Comparison of ENCODE assay signal across 8 mouse cellular contexts in genomic region chr4:89137542-89138360, GRCm38 (mm10). TPM values are rescaled to one million over a fixed set of nuclear protein-coding genes. Genes with fewer than 3 reads are reported as not detected.
A peak's percentile ranks its signal among the peaks of the same experiment; 100 is the strongest.
DNase-seq lines count a peak whose midpoint lies in the region; ATAC-seq and TF ChIP-seq lines count a peak whose summit lies in the region.

No protein-coding gene starts in this region.

- intact Hi-C loops in gastrocnemius, postnatal 14 days (cut with DNase I; ENCODE audit: low total_unique reads): no loop called here

- peak overlapping the region; percentile 87 for H3K4me2 ChIP-seq in liver, embryonic 11.5 days
- H3K4me2 ChIP-seq in midbrain, postnatal 0 days (ENCODE audit: low read depth, low read length, poor library complexity, severe bottlenecking): peak overlapping the region; percentile 89

- H3K27ac ChIP-seq in bone marrow macrophage, adult 2 months (ENCODE audit: insufficient read depth, low read depth, low read length): peak overlapping the region; percentile 65
- peak overlapping the region; percentile 67 for H3K27ac ChIP-seq in liver, embryonic 11.5 days (ENCODE audit: low read depth, low read length)
- no peak overlapping the region for H3K27ac ChIP-seq in midbrain, postnatal 0 days (ENCODE audit: low read depth, low read length)

- TF ChIP-seq POLR2A in bone marrow macrophage, adult 2 months (IDR thresholded peaks at IDR 0.05; ENCODE audit: borderline replicate concordance, low read depth, low read length): no peak

- no peaks in the 10 kb centered on the region for H3K36me3 ChIP-seq in liver, embryonic 11.5 days (ENCODE audit: control insufficient read depth, insufficient read depth, low read length)
- no peaks in the 10 kb centered on the region for H3K36me3 ChIP-seq in midbrain, postnatal 0 days (ENCODE audit: insufficient read depth, low read length)

- peak; percentile 49 for DNase-seq in ovary, postnatal 36 days (ENCODE audit: low spot score)
- DNase-seq in ovary, postnatal 14 days (ENCODE audit: low spot score): no peak
- DNase-seq in gastrocnemius, postnatal 14 days: peak; percentile 29
- DNase-seq in liver, embryonic 11.5 days (ENCODE audit: low spot score): no peak
- peak; percentile 51 for DNase-seq in midbrain, postnatal 0 days (ENCODE audit: low spot score)
- DNase-seq in thymus, postnatal 25 days: peak; percentile 79

- H3K27me3 ChIP-seq in liver, embryonic 11.5 days (replicated peaks; ENCODE audit: control insufficient read depth, insufficient read depth, low read length): no peaks in the 10 kb centered on the region
- H3K27me3 ChIP-seq in midbrain, postnatal 0 days (ENCODE audit: insufficient read depth, low read length): no peaks in the 10 kb centered on the region

- H3K9ac ChIP-seq in liver, embryonic 11.5 days (ENCODE audit: low read depth, low read length): peak overlapping the region; percentile 81
- H3K9ac ChIP-seq in midbrain, postnatal 0 days (replicated peaks; ENCODE audit: low read length, poor library complexity, severe bottlenecking): peak overlapping the region; percentile 65

- H3K9me3 ChIP-seq in liver, embryonic 11.5 days (ENCODE audit: control insufficient read depth, low read length): no peaks in the 10 kb centered on the region
- no peaks in the 10 kb centered on the region for H3K9me3 ChIP-seq in midbrain, postnatal 0 days (ENCODE audit: low read length)

- under 1% methylated on average over 35 of the region's 36 CpGs for WGBS in liver, embryonic 11.5 days
- under 1% methylated on average over 35 of the region's 36 CpGs for WGBS in midbrain, postnatal 0 days

- TF ChIP-seq CTCF in bone marrow macrophage, adult 2 months (IDR thresholded peaks at IDR 0.05; ENCODE audit: low read depth, low read length): no peak
- no peak for TF ChIP-seq CTCF in midbrain, postnatal 0 days (IDR thresholded peaks at IDR 0.05)

- peak; percentile 81 for ATAC-seq in inflammation-experienced regulatory T-cells, adult 6 months
- ATAC-seq in liver, embryonic 11.5 days (replicated peaks; ENCODE audit: low FRiP score): peak; percentile 64
- ATAC-seq in midbrain, postnatal 0 days (ENCODE audit: low FRiP score): peak; percentile 68

- peak overlapping the region; percentile 91 for H3K4me3 ChIP-seq in bone marrow macrophage, adult 2 months (ENCODE audit: insufficient read depth, low read length)
- H3K4me3 ChIP-seq in liver, embryonic 11.5 days (ENCODE audit: low read depth, low read length): peak overlapping the region; percentile 89
- H3K4me3 ChIP-seq in midbrain, postnatal 0 days (ENCODE audit: low read depth, low read length): peak overlapping the region; percentile 63

- peaks cover 4% of the 10 kb centered on the region; the same call in 1 of the 2 replicates for H3K4me1 ChIP-seq in bone marrow macrophage, adult 2 months (ENCODE audit: control insufficient read depth, insufficient read depth, low read length)
- peaks cover 21% of the 10 kb centered on the region for H3K4me1 ChIP-seq in liver, embryonic 11.5 days (replicated peaks; ENCODE audit: control insufficient read depth, insufficient read depth, low read length)
- H3K4me1 ChIP-seq in midbrain, postnatal 0 days (ENCODE audit: insufficient read depth, low read length): 0 out of 2 replicates have a peak, but pooled peaks cover 7% of the 10 kb centered on the region

RNA-seq across cellular contexts. Expression of gene Mtap, which starts 0.8 kb away (rescaled TPM):
- polyA plus RNA-seq in bone marrow macrophage, adult 2 months (2012; ENCODE audit: insufficient read depth, insufficient read length, missing spikeins): 11.2 and 14.4 TPM in 2 replicates
- 10 to 100 TPM; 12.4 to 14.8 TPM for total RNA-seq in gastrocnemius, postnatal 14 days (2021)
- 10 to 100 TPM; 39.3 to 44.2 (median 39.8) TPM for polyA plus RNA-seq in inflammation-experienced regulatory T-cells, adult 6 months (2017; shearing (Covaris generic))
- polyA plus RNA-seq in liver, embryonic 11.5 days (2014; fragmentation: Nextera tagmentation; extraction: Ambion mirVana): 80.2 and 83.7 TPM in 2 replicates
- total RNA-seq in midbrain, postnatal 0 days (2014; rRNA removed): 7.6 and 8.6 TPM in 2 replicates
- 15.1 and 16.3 TPM in 2 replicates for polyA plus RNA-seq in midbrain, postnatal 0 days (2015; fragmentation: Nextera tagmentation; extraction: Ambion mirVana)

Comparison
In these comparisons a context has a peak if more than half of its experiments do, and no peak if none do; other contexts are left out.
1. DNase-seq: peak in ovary, postnatal 36 days (single experiment), gastrocnemius, postnatal 14 days (single experiment), midbrain, postnatal 0 days (single experiment) and thymus, postnatal 25 days (single experiment); none in ovary, postnatal 14 days (single experiment) and liver, embryonic 11.5 days (single experiment).
2. Peak in every context shown above with its lines, with median percentiles within 50 percentile points of each other: H3K4me3 ChIP-seq and ATAC-seq.